Mouse (Mus musculus) cerebellum, adult (tissue): Measurements from ENCODE around the gene 9230113P08Rik.
"Not testable (repeated sequence)": the region's sequence is repeated elsewhere in the genome, so short reads cannot be mapped to it uniquely, and the experiment has no call there.

ENCODE experiments used
- ATAC-seq: cut with Nextera tagmentation; 2 replicates; pipeline ENCODE4 v1.9.2; 2017; ENCODE audit warnings: mild to moderate bottlenecking, moderate library complexity, mixed read lengths; ENCODE audit not compliant: insufficient number of reproducible peaks, low FRiP score, low TSS enrichment

The 9230113P08Rik gene

GRCm38 (mm10) chr9:35908123-35908522 lies at the start of gene 9230113P08Rik:
9230113P08Rik (plus strand) TSS chr9:35908423.
- not testable (repeated sequence) for ATAC-seq

- not testable (repeated sequence) for ATAC-seq
Observed at GRCm38 (mm10) chr9:35893112-35893511, 15.1 kb upstream of the 9230113P08Rik start.

GRCm38 (mm10) chr9:35904494-35904893 lies 3.7 kb upstream of the 9230113P08Rik start:
- ATAC-seq, result no peak

GRCm38 (mm10) chr9:35930817-35931216 lies 22.6 kb downstream of the 9230113P08Rik start:
- no peak for ATAC-seq
